Mouse (Mus musculus) heart, adult 2 months (tissue): ENCODE measurements around the gene Gm4881.

ENCODE experiments used
- CTCF ChIP-seq: fragments of 200-600 bp; IDR thresholded peaks from 2 replicates; pipeline ENCODE4 v1.8.1; 2022; ENCODE audit warnings: antibody characterized with exemption, mild to moderate bottlenecking, moderate library complexity
- EP300 ChIP-seq: fragments of 200-500 bp; IDR thresholded peaks from 2 replicates; pipeline ENCODE4 v1.6.1; 2011; ENCODE audit warnings: low read depth, low read length, control low read depth; ENCODE audit not compliant: insufficient read depth
- POLR2A ChIP-seq: fragments of 200-500 bp; IDR thresholded peaks from 2 replicates; pipeline ENCODE4 v1.6.1; 2011; ENCODE audit warnings: mild to moderate bottlenecking, low read depth, low read length, control low read depth; ENCODE audit not compliant: insufficient read depth

DNA sequence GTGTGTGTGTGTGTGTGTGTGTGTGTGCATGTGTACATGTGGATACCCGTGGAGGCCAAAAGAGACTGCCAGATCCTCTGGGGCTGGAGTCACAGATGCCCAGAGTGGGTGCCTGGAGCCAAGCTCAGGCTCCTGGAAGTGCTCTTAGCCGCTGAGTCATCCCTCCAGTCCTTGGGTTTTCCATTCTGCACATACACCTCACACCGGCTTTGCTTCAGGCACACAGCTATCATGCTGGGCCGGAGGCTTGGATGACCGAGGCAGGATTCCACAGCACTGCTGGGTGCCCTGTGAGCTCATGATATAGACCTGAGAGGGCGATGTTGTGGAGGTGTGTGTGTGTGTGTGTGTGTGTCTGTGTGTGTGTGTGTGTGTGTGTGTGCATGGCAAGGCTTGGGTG, 24.2 kb upstream of the Gm4881 start:
- no peak for TF ChIP-seq CTCF
- TF ChIP-seq POLR2A, result no peak; the same call in 1 of the 2 replicates
- TF ChIP-seq EP300, result no peak
